Mouse (Mus musculus) heart, embryonic 14.5 days (tissue): ENCODE measurements at regions not wholly inside any gene's neighbourhood (a gene's known extent, or its start where the extent isn't known, plus 50 kb on each side); places are given as distances from the start of the nearest gene placed in this dataset.

Experiments used
- ATAC-seq: fragments of 200-750 bp; cut with Nextera tagmentation; 2 replicates; pipeline ENCODE4 v1.8.0; 2017; ENCODE audit warnings: low read depth, moderate TSS enrichment; ENCODE audit not compliant: insufficient number of reproducible peaks, insufficient read depth, low FRiP score
- H3K27ac ChIP-seq, 2 experiments: fragments of 200-500 bp in 1 of 2; fragments of 300-500 bp in 1 of 2; sonication (generic) in 1 of 2; replicated peaks in 1 of 2; 2 replicates each; pipeline ENCODE4 v1.5.1; 2012 to 2014; ENCODE audit warnings: low read depth in 2 of 2, low read length in 2 of 2, control low read depth in 1 of 2, mild to moderate bottlenecking in 1 of 2, mixed read lengths in 1 of 2; ENCODE audit not compliant: control insufficient read depth in 1 of 2, insufficient read depth in 1 of 2
- H3K27me3 ChIP-seq: fragments of 300-500 bp; sonication (generic); 2 replicates; pipeline ENCODE4 v1.6.1; 2014; ENCODE audit warnings: mild to moderate bottlenecking, low read length, control low read depth; ENCODE audit not compliant: control insufficient read depth, insufficient read depth
- H3K36me3 ChIP-seq: fragments of 300-500 bp; sonication (generic); 2 replicates; pipeline ENCODE4 v1.6.1; 2014; ENCODE audit warnings: mild to moderate bottlenecking, control low read depth, low read length, mixed read lengths; ENCODE audit not compliant: control insufficient read depth, insufficient read depth
- H3K4me1 ChIP-seq, 2 experiments: fragments of 200-500 bp in 1 of 2; fragments of 300-500 bp in 1 of 2; sonication (generic) in 1 of 2; 2 replicates each; pipeline ENCODE4 v1.6.1; 2012 to 2014; ENCODE audit warnings: low read length in 2 of 2, control low read depth in 1 of 2, mixed read lengths in 1 of 2; ENCODE audit not compliant: control insufficient read depth in 2 of 2, insufficient read depth in 2 of 2
- H3K4me2 ChIP-seq: fragments of 300-500 bp; sonication (generic); 2 replicates; pipeline ENCODE4 v1.6.1; 2014; ENCODE audit warnings: mild to moderate bottlenecking, low read length
- H3K4me3 ChIP-seq, 2 experiments: fragments of 200-500 bp in 1 of 2; fragments of 300-500 bp in 1 of 2; sonication (generic) in 1 of 2; 2 replicates each; pipeline ENCODE4 v1.5.1; 2012 to 2014; ENCODE audit warnings: low read length in 2 of 2, mild to moderate bottlenecking in 2 of 2, control low read depth in 1 of 2, low read depth in 1 of 2, moderate library complexity in 1 of 2; ENCODE audit not compliant: control insufficient read depth in 1 of 2, insufficient read depth in 1 of 2
- H3K9ac ChIP-seq: fragments of 300-500 bp; sonication (generic); 2 replicates; pipeline ENCODE4 v1.6.1; 2014; ENCODE audit warnings: mild to moderate bottlenecking, low read length
- H3K9me3 ChIP-seq: fragments of 300-500 bp; sonication (generic); 2 replicates; pipeline ENCODE4 v1.6.1; 2016; ENCODE audit warnings: low read length, control low read depth; ENCODE audit not compliant: control insufficient read depth
- WGBS: fragments of 180-500 bp; shearing (Covaris S2); extraction: QIAGEN DNeasy Blood & Tissue Kit; methylation state at CpG from one replicate; pipeline ENCODE4 v1.1.7; 2014; 5-methylcytosine and 5-hydroxymethylcytosine counted together

- H3K4me3 ChIP-seq, result no peak overlapping the region
- no peak for ATAC-seq
- 63% methylated on average over 8 of the region's 8 CpGs for WGBS
These were observed 54.4 kb downstream of the Pcdh8 start for GRCm38 (mm10) chr14:79716704-79717103.

GRCm38 (mm10) chr14:79712550-79713262 is 50.7 kb upstream of the Cnmd start:
- Histone ChIP-seq H3K36me3 (no peaks in the 10 kb centered on the region), H3K9ac (no peak overlapping the region), H3K4me3 (no peak overlapping the region), H3K4me1 (peaks cover 7 to 19% of the 10 kb centered on the region in 2 experiments), H3K9me3 (no peaks in the 10 kb centered on the region), H3K4me2 (peak overlapping the region; percentile 35), H3K27ac (peak overlapping the region; percentile 82 to 95), H3K27me3 (no peaks in the 10 kb centered on the region)
- ATAC-seq, result peak; percentile 79
- WGBS, result 30% methylated on average over 6 of the region's 6 CpGs

More at GRCm38 (mm10) chr14:79716704-79717103, 54.4 kb downstream of the Pcdh8 start:
- H3K27ac ChIP-seq, result no peak overlapping the region
- H3K4me1 ChIP-seq, result peaks cover 7 to 17% of the 10 kb centered on the region in 2 experiments
- no peaks in the 10 kb centered on the region for H3K27me3 ChIP-seq
- H3K9me3 ChIP-seq, result no peaks in the 10 kb centered on the region
- H3K4me2 ChIP-seq, result no peak overlapping the region
- H3K9ac ChIP-seq, result no peak overlapping the region
- H3K36me3 ChIP-seq, result no peaks in the 10 kb centered on the region
